Mouse (Mus musculus) effector memory CD4-positive, alpha-beta T cell, adult 7 months (primary cell): ENCODE data around the gene Hdac6. TPM values are rescaled to one million over a fixed set of nuclear protein-coding genes. Genes with fewer than 3 reads are reported as not detected.

ENCODE experiments used
- polyA plus RNA-seq: library from polyadenylated mRNA; unstranded; fragments of 100-300 nt; shearing (Covaris generic); gene quantifications from one replicate; pipeline ENCODE4 v1.2.1, GENCODE M21; 2017

The Hdac6 gene
- 15.1 TPM for polyA plus RNA-seq

GRCm38 (mm10) chrX:7947108-7947899 lies at the start of gene Hdac6:
Gene Hdac6, minus strand, starts transcription at chrX:7947889.

GRCm38 (mm10) chrX:7977892-7978291 lies 30.2 kb upstream of the Hdac6 start, which contains the start of gene Gata1:
Gene Gata1, minus strand, starts transcription at chrX:7978071.

GRCm38 (mm10) chrX:7928270-7928790 lies 19.4 kb downstream of the Hdac6 start, which contains the start of gene Eras:
Gene Eras, minus strand, starts transcription at chrX:7928607.

GRCm38 (mm10) chrX:7919601-7920383 lies 27.9 kb downstream of the Hdac6 start, which contains the start of gene Pcsk1n:
Gene Pcsk1n, plus strand, starts transcription at chrX:7919822.

GRCm38 (mm10) chrX:7909242-7909641 lies 38.4 kb downstream of the Hdac6 start, which contains the start of gene Gm10490:
Gene Gm10490, plus strand, starts transcription at chrX:7909542.

GRCm38 (mm10) chrX:7907735-7908134 lies 40.0 kb downstream of the Hdac6 start, which contains the start of gene Gm10491:
Gene Gm10491, minus strand, starts transcription at chrX:7907835.

GRCm38 (mm10) chrX:7898880-7899874 lies 48.5 kb downstream of the Hdac6 start, which contains the start of the genes Pqbp1 and Timm17b:
Gene Pqbp1, minus strand, starts transcription at chrX:7899269.
Gene Timm17b, plus strand, starts transcription at chrX:7899357.

GRCm38 (mm10) chrX:7883841-7884567 lies 63.7 kb downstream of the Hdac6 start, which contains the start of gene Slc35a2:
Gene Slc35a2, plus strand, starts transcription at chrX:7884028.

Other genes with a start within 250 kb of the Hdac6 start
- 93.4 TPM for gene Wdr45, start 233.6 kb downstream of the Hdac6 start, polyA plus RNA-seq
- gene Gm45208, start 225.6 kb downstream of the Hdac6 start, polyA plus RNA-seq: not detected
- 31.4 TPM for gene Praf2, start 219.4 kb downstream of the Hdac6 start, polyA plus RNA-seq
- not detected for gene Ccdc120, start 197.0 kb downstream of the Hdac6 start, polyA plus RNA-seq
- 85.1 TPM for gene Tfe3, start 185.3 kb downstream of the Hdac6 start, polyA plus RNA-seq
- 124 TPM for gene Gripap1, start 158.1 kb downstream of the Hdac6 start, polyA plus RNA-seq
- not detected for gene Kcnd1, start 125.6 kb downstream of the Hdac6 start, polyA plus RNA-seq
- 202 TPM for gene Otud5, start 106.5 kb downstream of the Hdac6 start, polyA plus RNA-seq
- 320 TPM for gene Pim2, start 69.6 kb downstream of the Hdac6 start, polyA plus RNA-seq
- gene Slc35a2, start 63.9 kb downstream of the Hdac6 start, polyA plus RNA-seq: 52.3 TPM
- gene Pqbp1, start 48.6 kb downstream of the Hdac6 start, polyA plus RNA-seq: 158 TPM
- 93.8 TPM for gene Timm17b, start 48.5 kb downstream of the Hdac6 start, polyA plus RNA-seq
- gene Gm10491, start 40.1 kb downstream of the Hdac6 start, polyA plus RNA-seq: not detected
- not detected for gene Gm10490, start 38.3 kb downstream of the Hdac6 start, polyA plus RNA-seq
- gene Pcsk1n, start 28.1 kb downstream of the Hdac6 start, polyA plus RNA-seq: not detected
- not detected for gene Eras, start 19.3 kb downstream of the Hdac6 start, polyA plus RNA-seq
- gene Gata1, start 30.2 kb upstream of the Hdac6 start, polyA plus RNA-seq: not detected
- not detected for gene Glod5, start 70.6 kb upstream of the Hdac6 start, polyA plus RNA-seq
- 28.2 TPM for gene Suv39h1, start 126.9 kb upstream of the Hdac6 start, polyA plus RNA-seq
- 33.1 TPM for gene Was, start 142.6 kb upstream of the Hdac6 start, polyA plus RNA-seq
- gene Wdr13, start 185.0 kb upstream of the Hdac6 start, polyA plus RNA-seq: 23.0 TPM
- 857 TPM for gene Rbm3, start 198.0 kb upstream of the Hdac6 start, polyA plus RNA-seq
- gene Tbc1d25, start 228.3 kb upstream of the Hdac6 start, polyA plus RNA-seq: 30.2 TPM
- gene Ebp, start 245.6 kb upstream of the Hdac6 start, polyA plus RNA-seq: 58.8 TPM